Mouse (Mus musculus): ENCODE measurements around the gene Osbpl10. TPM values are rescaled to one million over a fixed set of nuclear protein-coding genes. Genes with fewer than 3 reads are reported as not detected.
A peak's percentile ranks its signal among the peaks of the same experiment; 100 is the strongest.

The Osbpl10 gene
- polyA plus RNA-seq, 1 experiment from 2014 or later: 1.6 TPM

DNA sequence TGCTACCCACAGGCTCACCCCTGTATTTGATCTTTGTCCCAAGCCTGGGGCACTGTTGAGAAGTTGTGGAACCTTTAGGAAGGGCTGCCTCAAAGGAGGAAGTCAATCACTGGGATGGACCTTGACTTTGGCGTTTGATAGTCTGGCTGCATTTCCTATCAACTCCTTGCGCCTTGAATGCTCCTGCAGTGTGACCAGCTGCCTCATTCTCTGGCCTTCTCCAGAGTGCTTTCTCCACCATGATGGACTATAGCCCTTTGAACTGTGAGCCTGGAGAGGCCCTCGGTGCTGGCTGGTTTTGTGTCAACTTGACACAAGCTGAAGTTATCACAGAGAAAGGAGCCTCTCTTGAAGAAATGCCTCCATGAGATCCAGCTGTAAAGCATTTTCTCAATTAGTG lies 33.7 kb upstream of the Osbpl10 start:
- no peak overlapping the region for H3K27ac ChIP-seq (ENCODE audit: low read depth)
- H3K36me3 ChIP-seq (ENCODE audit: control insufficient read depth, insufficient read depth, low read length): no peaks in the 10 kb centered on the region
- ATAC-seq (replicated peaks; ENCODE audit: low FRiP score, low TSS enrichment, low read depth): no peak

DNA sequence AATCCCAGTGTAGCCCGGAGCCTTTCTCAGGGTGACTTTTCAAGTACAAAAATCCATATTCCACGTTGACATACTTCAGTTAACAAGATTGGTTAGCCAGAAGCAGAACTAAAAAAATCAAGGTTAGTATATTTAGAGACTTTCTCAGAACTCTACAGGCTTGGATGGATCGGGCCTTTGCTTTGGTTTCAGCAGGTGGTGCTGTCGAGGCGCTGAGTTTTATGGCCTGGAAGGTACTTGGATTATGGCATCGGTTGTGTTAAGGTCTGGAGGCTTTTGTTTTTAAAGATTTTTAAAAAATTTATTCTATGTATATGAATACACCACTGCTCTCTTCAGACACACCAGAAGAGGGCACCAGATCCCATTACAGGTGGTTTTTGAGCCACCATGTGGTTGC lies 32.8 kb upstream of the Osbpl10 start:
- no peak overlapping the region for H3K9ac ChIP-seq (ENCODE audit: low read length)
- WGBS: 84% methylated on average over 6 of the region's 6 CpGs
- no peak for ATAC-seq (replicated peaks; ENCODE audit: low FRiP score, low TSS enrichment, low read depth)

More for the DNA sequence above, 33.7 kb upstream of the Osbpl10 start:
- H3K4me1 ChIP-seq (replicated peaks; ENCODE audit: control insufficient read depth, insufficient read depth, low read length): no peaks in the 10 kb centered on the region
- no peaks in the 10 kb centered on the region for H3K27me3 ChIP-seq (replicated peaks; ENCODE audit: control insufficient read depth, insufficient read depth, low read length)
- H3K9me3 ChIP-seq (ENCODE audit: control insufficient read depth, low read length): peaks cover 4% of the 10 kb centered on the region; the same call in 1 of the 2 replicates
- WGBS: 92% methylated on average over 3 of the region's 3 CpGs
- H3K4me2 ChIP-seq (ENCODE audit: low read length): no peak overlapping the region
- H3K4me3 ChIP-seq (ENCODE audit: low read depth, low read length): no peak overlapping the region
- no peak for DNase-seq (ENCODE audit: low spot score)
- H3K9ac ChIP-seq (ENCODE audit: low read length): no peak overlapping the region

DNA sequence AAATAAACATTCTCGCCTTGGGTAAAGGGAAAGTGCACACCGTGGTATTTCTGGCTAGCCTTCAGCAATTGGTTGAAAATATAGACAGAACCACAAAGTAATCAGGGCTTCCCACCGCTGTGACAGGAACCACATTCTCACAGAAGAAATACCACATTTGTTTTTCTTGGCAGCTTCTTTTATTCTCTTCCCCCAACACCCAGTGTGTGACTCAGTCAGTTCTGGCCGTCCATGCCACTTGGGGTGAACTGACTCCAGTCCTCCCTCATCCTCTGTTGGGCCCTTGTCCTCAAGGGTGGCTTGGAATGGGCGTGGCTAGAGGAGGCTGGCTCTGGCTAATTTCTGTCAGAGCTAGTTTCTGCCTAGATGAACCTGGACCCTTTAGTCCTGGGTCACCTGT lies 30.0 kb upstream of the Osbpl10 start:
- no peak overlapping the region for H3K9ac ChIP-seq (ENCODE audit: low read length)
- DNase-seq (ENCODE audit: low spot score) (no peak), ATAC-seq (replicated peaks; ENCODE audit: low FRiP score, low TSS enrichment, low read depth) (no peak)
- H3K4me3 ChIP-seq (ENCODE audit: low read depth, low read length): no peak overlapping the region
- H3K27me3 ChIP-seq (replicated peaks; ENCODE audit: control insufficient read depth, insufficient read depth, low read length): no peaks in the 10 kb centered on the region
- 52% methylated on average over 5 of the region's 5 CpGs for WGBS
- H3K4me2 ChIP-seq (ENCODE audit: low read length): no peak overlapping the region
- H3K9me3 ChIP-seq (ENCODE audit: control insufficient read depth, low read length): no peaks in the 10 kb centered on the region
- no peaks in the 10 kb centered on the region for H3K36me3 ChIP-seq (ENCODE audit: control insufficient read depth, insufficient read depth, low read length)
- no peak overlapping the region for H3K27ac ChIP-seq (ENCODE audit: low read depth)
- H3K4me1 ChIP-seq (replicated peaks; ENCODE audit: control insufficient read depth, insufficient read depth, low read length): 0 out of 2 replicates have a peak, but pooled peaks cover 4% of the 10 kb centered on the region

More for the DNA sequence above, 32.8 kb upstream of the Osbpl10 start:
- Histone ChIP-seq H3K27me3 (replicated peaks; ENCODE audit: control insufficient read depth, insufficient read depth, low read length) (no peaks in the 10 kb centered on the region), H3K4me1 (replicated peaks; ENCODE audit: control insufficient read depth, insufficient read depth, low read length) (0 out of 2 replicates have a peak, but pooled peaks cover 4% of the 10 kb centered on the region), H3K36me3 (ENCODE audit: control insufficient read depth, insufficient read depth, low read length) (no peaks in the 10 kb centered on the region), H3K27ac (ENCODE audit: low read depth) (no peak overlapping the region), H3K4me3 (ENCODE audit: low read depth, low read length) (no peak overlapping the region), H3K9me3 (ENCODE audit: control insufficient read depth, low read length) (peaks cover 4% of the 10 kb centered on the region; the same call in 1 of the 2 replicates), H3K4me2 (ENCODE audit: low read length) (no peak overlapping the region)
- no peak for DNase-seq (ENCODE audit: low spot score)

DNA sequence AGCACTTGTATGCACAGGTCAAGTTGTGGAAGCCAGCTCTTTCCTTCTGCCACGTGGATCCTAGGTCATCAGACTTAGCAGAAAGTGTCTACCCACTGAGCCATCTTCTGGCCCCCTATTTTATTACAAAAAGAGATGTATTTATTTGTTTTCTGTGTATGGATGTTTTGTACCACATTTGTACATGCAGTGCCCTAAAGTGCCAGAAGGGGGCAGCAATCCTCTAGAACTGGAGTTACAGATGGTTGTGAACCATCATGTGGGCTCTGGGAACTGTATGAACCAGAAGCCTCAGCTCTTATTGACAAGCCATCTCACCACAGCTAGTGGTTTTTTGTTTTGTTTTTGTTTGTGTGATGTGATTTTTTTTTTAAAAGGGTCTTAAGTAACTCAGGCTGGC lies 25.5 kb upstream of the Osbpl10 start:
- no peak overlapping the region for H3K27ac ChIP-seq (ENCODE audit: low read depth)
- ATAC-seq (replicated peaks; ENCODE audit: low FRiP score, low TSS enrichment, low read depth) (no peak), DNase-seq (ENCODE audit: low spot score) (no peak)
- 0 out of 2 replicates have a peak, but pooled peaks cover 4% of the 10 kb centered on the region for H3K4me1 ChIP-seq (replicated peaks; ENCODE audit: control insufficient read depth, insufficient read depth, low read length)
- no peak overlapping the region for H3K4me2 ChIP-seq (ENCODE audit: low read length)
- H3K36me3 ChIP-seq (ENCODE audit: control insufficient read depth, insufficient read depth, low read length): no peaks in the 10 kb centered on the region
- WGBS: 52% methylated on average over 1 of the region's 1 CpGs
- H3K4me3 ChIP-seq (ENCODE audit: low read depth, low read length): no peak overlapping the region
- no peak overlapping the region for H3K9ac ChIP-seq (ENCODE audit: low read length)
- H3K9me3 ChIP-seq (ENCODE audit: control insufficient read depth, low read length): no peaks in the 10 kb centered on the region
- no peaks in the 10 kb centered on the region for H3K27me3 ChIP-seq (replicated peaks; ENCODE audit: control insufficient read depth, insufficient read depth, low read length)

DNA sequence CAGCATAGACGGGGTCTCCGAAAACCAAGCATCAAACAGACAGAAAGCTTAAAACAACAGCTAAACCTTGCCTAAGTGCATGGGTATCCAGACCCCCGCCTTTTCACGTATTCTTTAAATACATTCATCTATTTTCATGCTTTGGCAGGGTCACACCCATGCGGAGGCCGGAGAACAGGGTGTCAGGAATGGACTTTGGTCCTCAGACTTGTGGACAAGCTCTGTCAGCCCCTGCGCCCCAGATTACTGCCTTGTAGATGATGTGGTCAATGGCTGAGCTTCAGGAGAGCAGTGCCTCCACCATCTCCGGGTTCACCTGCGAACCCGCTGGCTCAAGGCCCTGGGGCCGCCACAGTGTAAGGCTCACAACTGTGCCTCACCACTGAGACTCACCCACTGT lies 23.0 kb upstream of the Osbpl10 start:
- ATAC-seq (replicated peaks; ENCODE audit: low FRiP score, low TSS enrichment, low read depth): no peak
- H3K9ac ChIP-seq (ENCODE audit: low read length): no peak overlapping the region
- no peak overlapping the region for H3K27ac ChIP-seq (ENCODE audit: low read depth)
- no peak overlapping the region for H3K4me2 ChIP-seq (ENCODE audit: low read length)
- no peak overlapping the region for H3K4me3 ChIP-seq (ENCODE audit: low read depth, low read length)
- 0 out of 2 replicates have a peak, but pooled peaks cover 3% of the 10 kb centered on the region for H3K4me1 ChIP-seq (replicated peaks; ENCODE audit: control insufficient read depth, insufficient read depth, low read length)
- no peaks in the 10 kb centered on the region for H3K36me3 ChIP-seq (ENCODE audit: control insufficient read depth, insufficient read depth, low read length)
- H3K9me3 ChIP-seq (ENCODE audit: control insufficient read depth, low read length): no peaks in the 10 kb centered on the region
- no peaks in the 10 kb centered on the region for H3K27me3 ChIP-seq (replicated peaks; ENCODE audit: control insufficient read depth, insufficient read depth, low read length)
- 86% methylated on average over 11 of the region's 11 CpGs for WGBS
- no peak for DNase-seq (ENCODE audit: low spot score)

DNA sequence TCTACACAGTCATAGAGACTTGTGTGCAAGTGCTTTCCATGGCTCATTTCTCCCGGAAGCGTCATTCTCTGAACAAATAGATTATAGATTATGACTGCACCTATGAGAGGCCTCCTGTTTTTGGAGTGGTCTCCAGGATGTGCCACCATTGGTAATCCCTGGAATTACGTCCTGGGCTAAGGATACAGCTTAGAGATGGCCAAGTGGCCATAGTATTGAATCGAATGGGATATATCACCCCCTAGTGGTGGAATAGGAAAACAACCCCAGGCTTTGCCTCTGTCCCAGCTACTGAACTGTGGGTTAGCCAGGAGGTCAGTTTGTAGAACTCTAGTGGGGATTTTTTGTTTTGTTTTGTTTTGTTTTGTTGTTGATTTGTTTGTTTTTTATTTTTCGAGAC lies 21.4 kb upstream of the Osbpl10 start:
- ATAC-seq (replicated peaks; ENCODE audit: low FRiP score, low TSS enrichment, low read depth) (peak; percentile 66; the same call in 1 of the 2 replicates), DNase-seq (ENCODE audit: low spot score) (peak; percentile 65)
- H3K4me2 ChIP-seq (ENCODE audit: low read length): no peak overlapping the region
- H3K27ac ChIP-seq (ENCODE audit: low read depth): no peak overlapping the region
- H3K9me3 ChIP-seq (ENCODE audit: control insufficient read depth, low read length): no peaks in the 10 kb centered on the region
- H3K36me3 ChIP-seq (ENCODE audit: control insufficient read depth, insufficient read depth, low read length): no peaks in the 10 kb centered on the region
- WGBS: 43% methylated on average over 5 of the region's 5 CpGs
- no peaks in the 10 kb centered on the region for H3K4me1 ChIP-seq (replicated peaks; ENCODE audit: control insufficient read depth, insufficient read depth, low read length)
- H3K4me3 ChIP-seq (ENCODE audit: low read depth, low read length): no peak overlapping the region
- H3K27me3 ChIP-seq (replicated peaks; ENCODE audit: control insufficient read depth, insufficient read depth, low read length): no peaks in the 10 kb centered on the region
- no peak overlapping the region for H3K9ac ChIP-seq (ENCODE audit: low read length)

DNA sequence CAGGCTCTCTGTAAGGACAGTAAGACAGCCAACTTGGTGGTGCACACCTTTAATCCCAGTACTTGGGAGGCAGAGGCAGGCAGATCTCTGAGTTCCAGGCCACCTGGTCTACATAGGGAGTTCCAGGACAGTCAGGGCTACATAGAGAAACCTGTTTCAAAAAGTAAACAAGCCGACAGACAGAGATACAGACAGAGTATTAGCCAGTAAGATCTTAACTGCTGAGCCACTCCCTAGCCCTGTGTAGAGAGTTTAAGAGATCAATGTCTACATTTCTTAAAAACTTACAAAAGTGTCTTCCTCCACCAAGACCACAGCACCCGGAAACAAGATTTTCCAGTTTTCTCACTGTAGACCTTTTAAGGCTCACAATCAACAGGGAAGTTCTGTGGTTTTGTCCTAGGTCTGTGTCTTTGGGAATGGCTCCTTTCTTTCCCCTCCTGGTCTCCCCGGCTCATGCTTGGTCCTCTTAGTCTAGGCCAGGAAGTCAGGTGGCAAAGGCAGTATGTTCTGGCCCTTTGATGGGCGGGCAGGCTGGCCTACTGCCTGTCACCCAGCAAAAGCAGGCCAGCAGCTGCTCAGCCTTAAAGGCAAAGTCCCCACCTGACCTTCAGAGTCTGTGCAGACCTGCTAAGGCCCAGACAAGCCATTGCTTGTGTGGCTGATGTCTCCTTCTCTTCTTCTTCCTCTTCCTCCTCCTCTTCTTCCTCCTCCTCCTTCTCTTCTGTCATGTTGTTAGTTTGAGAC lies 18.2 kb upstream of the Osbpl10 start:
- no peak for DNase-seq (ENCODE audit: low spot score)
- Histone ChIP-seq H3K27ac (ENCODE audit: low read depth) (no peak overlapping the region), H3K9me3 (ENCODE audit: control insufficient read depth, low read length) (no peaks in the 10 kb centered on the region), H3K9ac (ENCODE audit: low read length) (no peak overlapping the region), H3K4me3 (ENCODE audit: low read depth, low read length) (no peak overlapping the region), H3K4me1 (replicated peaks; ENCODE audit: control insufficient read depth, insufficient read depth, low read length) (no peaks in the 10 kb centered on the region), H3K27me3 (replicated peaks; ENCODE audit: control insufficient read depth, insufficient read depth, low read length) (no peaks in the 10 kb centered on the region), H3K36me3 (ENCODE audit: control insufficient read depth, insufficient read depth, low read length) (no peaks in the 10 kb centered on the region), H3K4me2 (ENCODE audit: low read length) (no peak overlapping the region)
- no peak for ATAC-seq (replicated peaks; ENCODE audit: low FRiP score, low TSS enrichment, low read depth)
- 67% methylated on average over 4 of the region's 4 CpGs for WGBS

DNA sequence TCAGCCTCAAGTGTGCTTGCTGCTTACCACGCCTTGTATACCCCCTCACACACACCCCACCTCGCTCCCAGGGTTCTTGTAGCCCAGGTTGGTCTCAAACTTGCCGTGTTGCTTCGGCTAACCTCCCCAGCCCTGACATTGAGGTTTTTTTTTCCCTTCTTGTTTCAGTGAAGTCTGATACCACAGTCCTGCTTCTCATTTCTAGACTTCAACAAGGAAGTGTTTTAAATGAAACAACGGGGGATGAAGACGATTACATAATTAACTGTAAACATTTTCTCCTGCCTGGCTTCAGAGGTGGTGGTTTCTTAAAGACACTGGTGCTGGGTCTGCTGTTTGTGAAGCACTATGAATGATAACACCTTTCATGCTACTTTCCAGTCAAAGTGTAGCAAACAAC lies 17.5 kb upstream of the Osbpl10 start:
- DNase-seq (ENCODE audit: low spot score): no peak
- Histone ChIP-seq H3K27me3 (replicated peaks; ENCODE audit: control insufficient read depth, insufficient read depth, low read length) (no peaks in the 10 kb centered on the region), H3K4me3 (ENCODE audit: low read depth, low read length) (no peak overlapping the region), H3K4me1 (replicated peaks; ENCODE audit: control insufficient read depth, insufficient read depth, low read length) (no peaks in the 10 kb centered on the region), H3K36me3 (ENCODE audit: control insufficient read depth, insufficient read depth, low read length) (no peaks in the 10 kb centered on the region), H3K27ac (ENCODE audit: low read depth) (no peak overlapping the region), H3K4me2 (ENCODE audit: low read length) (no peak overlapping the region), H3K9me3 (ENCODE audit: control insufficient read depth, low read length) (no peaks in the 10 kb centered on the region), H3K9ac (ENCODE audit: low read length) (no peak overlapping the region)
- WGBS: 73% methylated on average over 6 of the region's 6 CpGs
- ATAC-seq (replicated peaks; ENCODE audit: low FRiP score, low TSS enrichment, low read depth): no peak

DNA sequence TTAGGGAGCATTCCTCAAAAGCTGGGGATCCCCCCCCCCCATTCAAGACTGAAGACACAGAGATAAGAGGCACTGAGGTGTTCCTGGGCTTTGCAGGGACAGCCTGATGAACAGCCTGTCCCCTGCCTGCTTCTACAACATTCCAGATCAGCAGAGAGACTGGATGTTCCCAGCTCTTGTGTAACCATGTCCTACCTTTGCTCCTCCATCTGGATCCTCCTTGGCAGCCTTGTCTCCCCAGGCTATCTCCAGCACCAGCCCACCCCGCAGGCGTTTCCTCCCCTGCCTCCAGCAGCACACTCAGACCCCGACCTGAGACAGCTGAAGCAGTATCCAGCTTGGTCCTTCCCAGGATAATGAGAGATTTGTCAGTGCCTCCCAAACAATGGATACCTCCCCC lies 14.3 kb upstream of the Osbpl10 start:
- no peak for ATAC-seq (replicated peaks; ENCODE audit: low FRiP score, low TSS enrichment, low read depth)
- H3K27ac ChIP-seq (ENCODE audit: low read depth): no peak overlapping the region

More for the DNA sequence above, 14.3 kb upstream of the Osbpl10 start:
- Histone ChIP-seq H3K4me3 (ENCODE audit: low read depth, low read length) (no peak overlapping the region), H3K4me2 (ENCODE audit: low read length) (no peak overlapping the region), H3K36me3 (ENCODE audit: control insufficient read depth, insufficient read depth, low read length) (no peaks in the 10 kb centered on the region), H3K9ac (ENCODE audit: low read length) (no peak overlapping the region), H3K27me3 (replicated peaks; ENCODE audit: control insufficient read depth, insufficient read depth, low read length) (no peaks in the 10 kb centered on the region), H3K4me1 (replicated peaks; ENCODE audit: control insufficient read depth, insufficient read depth, low read length) (no peaks in the 10 kb centered on the region), H3K9me3 (ENCODE audit: control insufficient read depth, low read length) (no peaks in the 10 kb centered on the region)
- WGBS: 54% methylated on average over 3 of the region's 3 CpGs
- no peak for DNase-seq (ENCODE audit: low spot score)
